Mouse (Mus musculus) gastrocnemius, adult 8-10 months (tissue): Measurements from ENCODE around the gene Vmn1r65. TPM values are rescaled to one million over a fixed set of nuclear protein-coding genes. Genes with fewer than 3 reads are reported as not detected.
"Not testable (repeated sequence)": the region's sequence is repeated elsewhere in the genome, so short reads cannot be mapped to it uniquely, and the experiment has no call there.

Experiments used
- DNase-seq, 2 experiments: peaks; one replicate each; pipeline ENCODE4 v3.0.0; 2022; ENCODE audit warnings: low spot score in 2 of 2
- total RNA-seq, 4 experiments: library from RNA; stranded (reverse); gene quantifications; 2 replicates each; pipeline ENCODE4 v1.2.4; 2022

Gene Vmn1r65
- not detected for total RNA-seq

GRCm38 (mm10) chr7:6010910-6011309 lies at the start of gene Vmn1r65:
TSS of gene Vmn1r65 (minus strand) at chr7:6011010.
- DNase-seq = no peak

GRCm38 (mm10) chr7:6044861-6045260 lies 34.1 kb upstream of the Vmn1r65 start, which contains the start of gene Nlrp4c:
TSS of gene Nlrp4c (plus strand) at chr7:6045161.
- no peak for DNase-seq

GRCm38 (mm10) chr7:5982426-5982825 lies 28.4 kb downstream of the Vmn1r65 start:
- not testable (repeated sequence) for DNase-seq

DNA sequence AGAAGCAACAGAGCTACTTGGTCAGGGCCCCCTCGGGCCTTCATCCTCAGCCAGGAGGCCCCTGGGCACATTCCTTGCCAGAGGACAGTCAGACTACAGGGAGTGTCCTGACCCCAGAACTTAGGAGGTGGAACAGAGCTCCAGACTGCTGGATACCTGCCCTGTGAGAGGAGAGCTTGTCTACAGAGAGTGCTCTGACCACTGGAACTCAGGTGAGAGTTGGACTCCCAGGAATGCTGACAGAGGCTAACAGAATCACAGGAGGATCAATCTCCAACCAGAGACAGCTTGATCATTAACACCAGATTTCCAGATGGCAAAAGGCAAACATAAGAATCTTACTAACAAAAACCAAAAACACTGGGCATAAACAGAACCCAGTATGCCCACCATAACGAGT lies 38.3 kb downstream of the Vmn1r65 start:
- not testable (repeated sequence) for DNase-seq

Other genes starting within 250 kb of the Vmn1r65 start
- not detected for gene Vmn1r63, start 205.6 kb downstream of the Vmn1r65 start, total RNA-seq
- not detected for gene Vmn1r64, start 126.5 kb downstream of the Vmn1r65 start, total RNA-seq
- gene Nlrp4c, start 34.2 kb upstream of the Vmn1r65 start, total RNA-seq = not detected
- gene Zfp787, start 145.0 kb upstream of the Vmn1r65 start, total RNA-seq = 10 to 100 TPM; 27.1 to 32.2 (median 29.7) TPM
- gene Zfp444, start 161.2 kb upstream of the Vmn1r65 start, total RNA-seq = 1 to 10 TPM; 5.5 to 8.7 (median 7.4) TPM
- not detected for gene Galp, start 186.1 kb upstream of the Vmn1r65 start, total RNA-seq
- not detected for gene Zscan5b, start 211.3 kb upstream of the Vmn1r65 start, total RNA-seq
- not detected for gene Epp13, start 241.7 kb upstream of the Vmn1r65 start, total RNA-seq